In the genomic region with DNA sequence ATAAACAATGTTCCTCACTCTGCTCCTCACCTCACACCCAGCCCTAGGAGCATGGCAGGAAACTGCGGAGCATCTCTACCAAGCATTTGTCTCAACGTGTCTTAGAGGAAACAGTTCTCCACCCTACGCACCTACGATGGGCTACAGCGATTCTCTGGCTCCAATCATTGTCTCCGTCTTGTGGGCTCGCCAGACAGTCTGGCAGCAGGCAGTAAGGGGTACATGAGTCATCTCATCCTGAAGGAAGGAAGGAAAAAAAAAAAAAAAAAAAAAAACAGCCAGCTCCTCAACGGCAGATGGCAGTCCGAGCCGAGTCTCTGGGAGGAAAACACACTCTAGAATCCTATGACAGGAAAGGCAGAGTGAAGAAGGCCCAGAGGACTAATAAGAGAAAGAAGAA, we compare ENCODE assay signal across 8 mouse cellular contexts.
DNase-seq lines count a peak whose midpoint lies in the region; ATAC-seq and TF ChIP-seq lines count a peak whose summit lies in the region.
"Had no signal": no experiment of that assay in that cellular context is flagged by ENCODE, and none has a peak within 500 bp of the region (broad histone marks: within the 10 kb centered on the region; RNA-seq: fewer than 3 reads in every experiment).

No protein-coding gene starts in this region.

- no peaks in the 10 kb centered on the region for H3K9me3 ChIP-seq in kidney, postnatal 0 days (replicated peaks; ENCODE audit: low read length)
- no peaks in the 10 kb centered on the region for H3K9me3 ChIP-seq in midbrain, embryonic 10.5 days (replicated peaks)
- H3K9me3 ChIP-seq: embryonic facial prominence, embryonic 15.5 days had no signal

- DNase-seq in kidney, postnatal 0 days (ENCODE audit: low spot score): peak; percentile 36
- no peak for DNase-seq in kidney, adult 18-20 months
- DNase-seq in adipocyte (ENCODE audit: low spot score): peak; percentile 67
- peak; percentile 78 for DNase-seq in cerebellum, adult 9-11 months
- DNase-seq in midbrain, embryonic 10.5 days (ENCODE audit: low spot score): no peak
- no peak for DNase-seq in testis, postnatal 14 days (ENCODE audit: low spot score)

- peak; percentile 30; the same call in 1 of the 2 replicates for TF ChIP-seq CTCF in kidney, postnatal 0 days (IDR thresholded peaks at IDR 0.05; ENCODE audit: low read depth)

- WGBS in kidney, postnatal 0 days: 56% methylated on average over 10 of the region's 10 CpGs
- 83% methylated on average over 10 of the region's 10 CpGs for WGBS in midbrain, embryonic 10.5 days

- no peaks in the 10 kb centered on the region for H3K79me2 ChIP-seq in myocyte (ENCODE audit: control insufficient read depth, insufficient read depth)

- no peak for TF ChIP-seq POLR2A in myocyte (IDR thresholded peaks at IDR 0.05; ENCODE audit: insufficient read length, low read depth)

- no peaks in the 10 kb centered on the region for H3K4me1 ChIP-seq in kidney, postnatal 0 days (replicated peaks; ENCODE audit: insufficient read depth, low read length)
- H3K4me1 ChIP-seq in midbrain, embryonic 10.5 days: peaks cover 6% of the 10 kb centered on the region
- H3K4me1 ChIP-seq: embryonic facial prominence, embryonic 15.5 days had no signal

- no peak overlapping the region for H3ac ChIP-seq in myocyte (ENCODE audit: control insufficient read depth, insufficient read length)

- no peak overlapping the region for H3K4me3 ChIP-seq in kidney, postnatal 0 days (replicated peaks; ENCODE audit: low read depth, low read length)
- no peak overlapping the region for H3K4me3 ChIP-seq in myocyte
- H3K4me3 ChIP-seq in midbrain, embryonic 10.5 days: no peak overlapping the region
- H3K4me3 ChIP-seq: embryonic facial prominence, embryonic 15.5 days had no signal

- H3K27me3 ChIP-seq in kidney, postnatal 0 days (ENCODE audit: insufficient read depth, low read length): no peaks in the 10 kb centered on the region
- no peaks in the 10 kb centered on the region for H3K27me3 ChIP-seq in myocyte (ENCODE audit: control insufficient read depth, insufficient read depth, insufficient read length)
- H3K27me3 ChIP-seq in midbrain, embryonic 10.5 days (ENCODE audit: low read depth, poor library complexity, severe bottlenecking): no peaks in the 10 kb centered on the region
- H3K27me3 ChIP-seq: embryonic facial prominence, embryonic 15.5 days had no signal

- H3K9ac ChIP-seq in kidney, postnatal 0 days (ENCODE audit: low read depth, low read length): no peak overlapping the region
- H3K9ac ChIP-seq: embryonic facial prominence, embryonic 15.5 days had no signal

- no peak overlapping the region for H3K27ac ChIP-seq in kidney, postnatal 0 days
- H3K27ac ChIP-seq in midbrain, embryonic 10.5 days (replicated peaks): no peak overlapping the region
- H3K27ac ChIP-seq: embryonic facial prominence, embryonic 15.5 days had no signal

- no peak for ATAC-seq in kidney, postnatal 0 days (replicated peaks; ENCODE audit: low FRiP score, low read depth)

- no peak overlapping the region for H3K4me2 ChIP-seq in kidney, postnatal 0 days (ENCODE audit: low read length)
- H3K4me2 ChIP-seq in myocyte (ENCODE audit: low read depth): peak overlapping the region; percentile 85
- H3K4me2 ChIP-seq: embryonic facial prominence, embryonic 15.5 days had no signal

- no peaks in the 10 kb centered on the region for H3K36me3 ChIP-seq in kidney, postnatal 0 days (ENCODE audit: insufficient read depth, low read length)
- no peaks in the 10 kb centered on the region for H3K36me3 ChIP-seq in myocyte (ENCODE audit: control insufficient read depth, insufficient read depth)
- H3K36me3 ChIP-seq in midbrain, embryonic 10.5 days: no peaks in the 10 kb centered on the region
- H3K36me3 ChIP-seq: embryonic facial prominence, embryonic 15.5 days had no signal

TF ChIP-seq in myocyte, 11 proteins besides CTCF, POLR2A, EP300 and RAD21:
- no peak for TF ChIP-seq TCF12 (IDR thresholded peaks at IDR 0.05; ENCODE audit: insufficient read depth, poor library complexity, severe bottlenecking)
- no peak for TF ChIP-seq REST (IDR thresholded peaks at IDR 0.05; ENCODE audit: insufficient read depth, insufficient read length)
- TF ChIP-seq MAX (IDR thresholded peaks at IDR 0.05; ENCODE audit: low read depth): no peak
- TF ChIP-seq POLR2AphosphoS2 (IDR thresholded peaks at IDR 0.05; ENCODE audit: insufficient read length, low read depth): no peak
- TF ChIP-seq E2F4 (IDR thresholded peaks at IDR 0.05; ENCODE audit: insufficient read depth): no peak
- no peak for TF ChIP-seq SRF (IDR thresholded peaks at IDR 0.05; ENCODE audit: control insufficient read depth, insufficient read length, low read depth)
- TF ChIP-seq MYOG (IDR thresholded peaks at IDR 0.05; ENCODE audit: control insufficient read depth in 1 of 3, insufficient read depth in 1 of 3, insufficient read length in 2 of 3, low read depth in 2 of 3): no peak
- no peak for TF ChIP-seq TCF3 (IDR thresholded peaks at IDR 0.05; ENCODE audit: insufficient read length, low read depth)

Comparison
In these comparisons a context has a peak if more than half of its experiments do, and no peak if none do; other contexts are left out.
1. DNase-seq: peak in kidney, postnatal 0 days (single experiment), adipocyte (single experiment) and cerebellum, adult 9-11 months (single experiment); none in kidney, adult 18-20 months (single experiment), midbrain, embryonic 10.5 days (single experiment) and testis, postnatal 14 days (single experiment).